Mouse (Mus musculus) adrenal gland, postnatal 36 days (tissue): ENCODE measurements around the gene Hgd. TPM values are rescaled to one million over a fixed set of nuclear protein-coding genes. Genes with fewer than 3 reads are reported as not detected.
A peak's percentile ranks its signal among the peaks of the same experiment; 100 is the strongest.

Experiments
- DNase-seq, 2 experiments: peaks; one replicate each; pipeline ENCODE4 v3.0.0; 2021; ENCODE audit warnings: mixed read lengths in 1 of 2
- total RNA-seq, 2 experiments: library from RNA; stranded (reverse); gene quantifications; 2 replicates each; pipeline ENCODE4 v1.2.3; 2021

The Hgd gene
- total RNA-seq, 2 experiments from 2014 or later = 1.1 TPM; not detected in 1

GRCm38 (mm10) chr16:37580651-37581050, 698 bp downstream of the Hgd start:
- no peak for DNase-seq

- DNase-seq = no peak
Measured at GRCm38 (mm10) chr16:37581901-37582300, 1.9 kb downstream of the Hgd start.

DNA sequence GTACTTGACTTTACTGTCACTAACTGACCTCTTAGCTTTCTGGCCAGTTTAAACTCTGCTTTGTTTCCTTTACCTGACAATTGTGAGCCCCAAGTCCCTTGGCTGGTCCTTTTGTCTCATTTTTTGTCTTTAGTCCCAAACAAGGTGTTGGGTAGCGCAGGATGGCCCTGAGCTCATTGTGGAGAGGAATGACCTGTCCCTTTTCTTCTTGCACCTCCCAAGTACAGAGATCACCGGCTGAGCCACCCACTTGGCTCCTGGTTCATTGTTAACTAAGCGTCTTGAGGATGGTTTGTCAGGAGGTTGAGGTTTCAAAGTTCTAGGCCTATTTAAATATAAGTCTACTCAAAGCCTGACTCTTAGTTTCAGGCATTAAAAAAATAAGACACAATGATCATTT, 3.4 kb downstream of the Hgd start:
- no peak for DNase-seq

DNA sequence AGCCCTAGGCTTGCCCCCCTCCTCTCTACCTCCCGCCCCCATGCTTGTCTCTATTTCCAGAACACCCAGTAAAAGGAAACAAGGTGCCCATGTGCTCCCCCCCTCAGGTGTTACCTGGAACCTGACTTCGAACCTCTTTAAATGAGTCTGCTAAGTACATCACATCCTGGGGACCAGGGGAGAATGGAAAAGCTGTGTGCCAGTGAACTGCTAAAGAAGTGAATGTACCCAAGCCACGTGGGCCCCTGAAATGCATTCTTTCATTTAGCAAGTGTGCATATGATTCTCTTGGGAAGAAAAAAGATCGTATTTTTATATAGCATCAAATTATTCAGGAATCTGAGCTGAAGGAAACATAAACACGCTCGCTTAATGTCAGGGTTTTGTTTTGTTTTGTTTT, 3.8 kb downstream of the Hgd start:
- peak in 1 of 2 experiments; percentile 7 for DNase-seq

GRCm38 (mm10) chr16:37584218-37585035, 4.5 kb downstream of the Hgd start:
- DNase-seq = peak; percentile 63 to 67

- no peak for DNase-seq
Measured at GRCm38 (mm10) chr16:37585129-37585563, 5.2 kb downstream of the Hgd start.

DNA sequence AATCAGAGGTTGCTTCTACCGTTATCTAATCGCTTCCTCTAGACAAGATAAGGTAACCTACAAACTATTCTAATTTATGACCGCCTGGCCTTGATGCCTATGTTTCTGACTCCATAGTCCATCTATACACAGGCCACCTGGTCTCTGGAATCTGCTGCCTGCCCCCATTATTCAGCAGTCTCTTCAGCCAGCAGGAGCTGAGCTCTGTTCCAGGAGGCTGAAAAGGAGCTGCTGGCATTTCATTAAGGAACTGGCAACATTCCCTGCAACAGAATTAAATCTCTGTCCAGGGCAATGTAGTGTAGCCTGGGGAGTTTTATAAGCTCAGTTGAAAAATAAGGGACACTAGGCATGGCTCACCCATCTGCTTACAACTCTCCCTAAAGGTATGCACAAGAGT, 11.0 kb downstream of the Hgd start:
- no peak for DNase-seq

GRCm38 (mm10) chr16:37591551-37591950, 11.6 kb downstream of the Hgd start:
- no peak for DNase-seq

GRCm38 (mm10) chr16:37597412-37597811, 17.5 kb downstream of the Hgd start:
- DNase-seq = no peak

DNA sequence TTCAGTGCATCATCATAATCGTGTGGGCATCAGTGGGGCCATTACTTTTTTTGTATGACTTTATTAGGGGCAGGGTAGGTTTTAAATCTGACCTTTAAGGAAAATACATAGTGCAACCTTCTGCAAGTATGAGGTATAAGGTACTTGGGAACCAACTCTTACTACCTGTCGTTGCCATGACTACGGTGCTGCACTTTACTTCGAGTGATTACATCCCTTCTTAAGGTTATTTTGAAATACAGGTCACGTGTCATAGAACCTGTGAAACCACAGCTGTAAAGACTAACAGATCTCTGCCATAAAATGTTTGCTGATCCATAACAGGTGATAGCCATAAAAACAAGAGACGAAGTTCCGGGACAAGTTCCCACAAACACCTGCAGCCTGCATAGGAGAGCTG, 18.5 kb downstream of the Hgd start:
- no peak for DNase-seq

- DNase-seq = no peak
Measured at GRCm38 (mm10) chr16:37599326-37599725, 19.4 kb downstream of the Hgd start.

GRCm38 (mm10) chr16:37603431-37603830, 23.5 kb downstream of the Hgd start:
- no peak for DNase-seq

DNA sequence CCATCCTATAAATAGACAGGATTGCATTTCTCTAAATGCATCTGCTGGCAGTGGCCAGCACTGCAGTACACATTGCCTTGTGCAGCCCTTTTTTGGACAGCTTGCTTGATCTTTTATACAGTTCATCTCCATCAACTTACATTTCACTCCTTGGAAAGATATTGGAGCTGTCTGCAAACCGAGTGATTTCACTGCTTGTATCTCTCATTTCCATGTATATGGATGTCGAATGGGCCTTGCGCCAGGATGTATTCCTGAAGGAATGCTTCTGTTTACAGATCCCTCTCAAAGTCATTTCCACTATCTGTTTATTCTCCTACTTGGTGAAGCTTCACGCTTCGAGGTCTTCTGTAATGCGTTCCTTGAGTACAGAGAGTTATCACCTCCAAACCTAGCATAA, 24.3 kb downstream of the Hgd start:
- no peak for DNase-seq

DNA sequence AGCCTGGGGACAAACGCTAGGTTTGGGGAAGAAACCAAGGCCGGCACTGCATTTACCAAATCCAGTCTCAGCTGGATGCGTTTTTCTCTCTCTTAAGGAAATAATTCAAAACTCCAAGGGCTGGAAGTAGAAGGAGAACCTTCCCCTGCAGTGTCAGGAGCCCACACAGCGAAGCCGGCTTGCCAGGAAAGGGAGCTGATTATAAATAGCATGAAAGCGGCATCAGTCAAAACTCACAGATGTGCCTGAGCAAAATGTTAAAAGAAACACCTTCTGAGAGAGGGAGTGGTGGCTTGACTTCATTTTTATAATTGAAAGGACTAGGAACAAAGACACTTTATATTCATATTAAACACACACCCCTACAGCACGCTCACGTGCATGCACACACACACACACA, 30.4 kb downstream of the Hgd start:
- DNase-seq = no peak

DNA sequence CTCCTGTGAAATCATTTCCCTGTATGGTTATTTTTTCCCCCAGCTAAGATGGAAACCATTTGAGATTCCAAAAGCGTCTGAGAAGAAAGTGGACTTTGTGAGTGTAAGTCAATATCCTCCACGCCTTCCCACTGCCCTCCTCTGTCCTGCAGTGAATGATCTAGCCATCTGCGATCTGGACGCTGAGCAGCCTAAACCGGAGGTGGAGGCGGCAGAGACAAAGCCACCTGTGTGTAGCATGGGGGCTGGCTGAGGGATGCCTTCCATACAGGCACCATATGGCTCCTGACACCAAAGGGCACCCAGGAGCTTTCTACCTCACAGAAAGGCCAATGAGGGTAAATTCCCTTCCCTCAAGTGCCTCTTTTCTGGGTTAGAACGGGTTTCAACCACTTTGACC, 31.1 kb downstream of the Hgd start:
- DNase-seq = no peak

DNA sequence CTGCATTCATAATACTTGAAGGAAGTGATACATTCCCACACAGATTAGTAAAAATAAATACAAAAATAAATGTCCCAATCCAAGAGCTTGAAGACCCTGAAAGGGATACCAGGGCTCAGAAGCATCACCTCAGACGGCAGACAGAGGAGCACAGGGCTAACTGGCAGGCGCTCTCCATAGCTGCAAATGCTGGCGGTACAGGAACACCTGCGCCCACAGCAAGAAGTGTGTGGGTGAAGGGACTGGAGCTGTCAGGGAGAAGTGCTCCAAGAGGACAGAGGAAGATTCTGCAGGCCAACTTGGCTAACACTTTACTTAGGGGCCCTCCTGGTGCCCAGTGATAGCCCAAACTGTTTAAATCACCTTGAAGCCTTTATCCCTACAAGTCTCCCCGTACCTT, 32.1 kb downstream of the Hgd start:
- no peak for DNase-seq

- DNase-seq = no peak
Measured at GRCm38 (mm10) chr16:37614540-37614939, 34.6 kb downstream of the Hgd start.

- no peak for DNase-seq
Measured at GRCm38 (mm10) chr16:37615429-37615828, 35.5 kb downstream of the Hgd start.

DNA sequence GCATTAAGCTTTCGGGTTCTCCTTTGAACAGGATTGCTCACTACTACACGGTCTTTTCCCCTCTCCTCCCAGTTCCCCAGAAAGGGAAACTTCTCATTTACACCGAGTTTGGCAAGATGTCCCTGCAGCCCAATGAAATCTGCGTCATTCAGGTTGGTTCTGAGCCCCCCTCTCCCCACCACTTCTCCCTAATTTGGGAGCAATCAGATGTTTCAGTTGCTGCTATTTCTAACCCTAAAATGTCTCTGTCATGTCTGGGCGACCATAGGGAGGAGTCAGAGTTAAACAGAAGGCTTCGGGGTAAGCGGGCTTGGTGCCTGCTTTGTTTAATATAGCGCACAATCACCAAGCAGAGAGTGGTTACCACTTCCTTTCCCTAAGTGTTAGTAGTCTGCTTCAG, 36.2 kb downstream of the Hgd start:
- no peak for DNase-seq

DNA sequence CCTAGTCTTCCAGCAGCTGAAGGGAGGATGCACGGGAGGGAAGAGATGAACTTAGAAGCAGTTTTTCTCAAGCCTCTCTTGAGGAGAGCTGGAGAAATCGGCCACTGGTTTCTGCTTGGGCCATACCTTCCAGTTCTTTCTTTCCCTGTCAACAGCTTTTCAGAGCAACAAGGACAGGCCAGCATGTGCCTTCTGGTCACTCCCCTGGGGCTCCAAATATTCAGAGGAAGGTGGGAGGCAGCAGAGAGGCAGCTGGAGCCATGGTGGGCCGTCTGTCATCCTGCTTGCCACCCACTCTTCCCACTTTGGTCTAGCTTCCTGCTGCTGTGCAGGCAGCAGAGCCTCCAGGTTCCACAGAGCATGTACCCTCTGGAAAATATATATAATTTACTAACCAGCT, 37.7 kb downstream of the Hgd start:
- no peak for DNase-seq

DNA sequence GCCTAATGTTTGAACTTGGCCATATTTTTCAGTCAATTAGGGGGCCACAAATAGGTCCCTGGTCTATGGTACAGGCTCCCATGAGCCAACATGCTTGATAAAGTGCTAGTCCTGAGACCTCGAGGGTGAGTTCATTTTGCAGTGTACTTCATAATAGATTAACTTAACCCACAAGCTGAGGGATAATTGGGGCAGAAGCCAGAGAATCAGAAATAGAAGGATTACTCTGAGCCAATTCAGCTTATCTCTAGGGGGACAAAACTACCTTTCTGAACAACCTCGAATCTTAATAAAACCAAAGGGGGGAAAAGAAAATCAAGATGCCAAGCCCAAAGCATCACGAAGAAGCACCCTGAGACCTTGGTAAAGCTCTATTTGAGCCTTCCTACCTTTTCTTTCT, 42.5 kb downstream of the Hgd start:
- no peak for DNase-seq

GRCm38 (mm10) chr16:37622919-37623318, 43.0 kb downstream of the Hgd start:
- DNase-seq = no peak

- DNase-seq = no peak
Measured at GRCm38 (mm10) chr16:37626388-37626949, 46.5 kb downstream of the Hgd start.

- DNase-seq = no peak
Measured at GRCm38 (mm10) chr16:37628336-37628735, 48.4 kb downstream of the Hgd start.
